20 mouse cellular contexts compared by ENCODE assay signal in genomic region chr1:23935408-23935762, GRCm38 (mm10). TPM values are rescaled to one million over a fixed set of nuclear protein-coding genes. Genes with fewer than 3 reads are reported as not detected.
DNase-seq lines count a peak whose midpoint lies in the region; ATAC-seq and TF ChIP-seq lines count a peak whose summit lies in the region.
"Had no signal": no experiment of that assay in that cellular context is flagged by ENCODE, and none has a peak within 500 bp of the region (broad histone marks: within the 10 kb centered on the region; RNA-seq: fewer than 3 reads in every experiment).

No protein-coding gene starts in this region.

- H3K4me1 ChIP-seq in limb, embryonic 12.5 days (replicated peaks), result no peaks in the 10 kb centered on the region
- 0 out of 2 replicates have a peak, but pooled peaks cover 3% of the 10 kb centered on the region for H3K4me1 ChIP-seq in limb, embryonic 10.5 days
- H3K4me1 ChIP-seq in ES-E14 (ENCODE audit: control insufficient read depth in 2 of 2, insufficient read depth in 2 of 2, low read length in 2 of 2, poor library complexity in 1 of 2), result peaks cover 0 to 2% of the 10 kb centered on the region in 2 experiments; a peak in 1 of 4 replicates
- peaks cover 6% of the 10 kb centered on the region; the same call in 1 of the 2 replicates for H3K4me1 ChIP-seq in limb, embryonic 13.5 days
- H3K4me1 ChIP-seq: intestine, embryonic 15.5 days; liver, embryonic 12.5 days; stomach, embryonic 15.5 days had no signal

- ATAC-seq in limb, embryonic 12.5 days (ENCODE audit: insufficient number of reproducible peaks, insufficient read depth, low FRiP score, low TSS enrichment, low read depth), result no peak
- ATAC-seq in CD4-positive, CD25-positive, alpha-beta regulatory T cell, adult 4 months, result peak; percentile 64
- ATAC-seq in limb, embryonic 13.5 days (ENCODE audit: low FRiP score, low read depth), result no peak
- ATAC-seq: intestine, embryonic 15.5 days; liver, embryonic 12.5 days had no signal

- H3K36me3 ChIP-seq in limb, embryonic 12.5 days, result no peaks in the 10 kb centered on the region
- H3K36me3 ChIP-seq in limb, embryonic 10.5 days, result no peaks in the 10 kb centered on the region
- no peaks in the 10 kb centered on the region for H3K36me3 ChIP-seq in ES-E14 (ENCODE audit: control insufficient read depth, insufficient read depth, low read length, poor library complexity, severe bottlenecking)
- H3K36me3 ChIP-seq in limb, embryonic 13.5 days, result no peaks in the 10 kb centered on the region
- H3K36me3 ChIP-seq: intestine, embryonic 15.5 days; liver, embryonic 12.5 days; stomach, embryonic 15.5 days had no signal

- 0 out of 2 replicates have a peak overlapping the region, but pooled peaks have one; percentile 2 for H3K9ac ChIP-seq in limb, embryonic 12.5 days (replicated peaks)
- no peak overlapping the region for H3K9ac ChIP-seq in ES-E14 (ENCODE audit: insufficient read depth, low read depth, low read length, poor library complexity, severe bottlenecking)
- H3K9ac ChIP-seq in limb, embryonic 13.5 days, result no peak overlapping the region
- H3K9ac ChIP-seq: hindbrain, embryonic 14.5 days; intestine, embryonic 15.5 days; liver, embryonic 12.5 days; stomach, embryonic 15.5 days had no signal

- H3K27me3 ChIP-seq in limb, embryonic 12.5 days, result no peaks in the 10 kb centered on the region
- no peaks in the 10 kb centered on the region for H3K27me3 ChIP-seq in limb, embryonic 10.5 days (ENCODE audit: low read depth, poor library complexity, severe bottlenecking)
- H3K27me3 ChIP-seq in limb, embryonic 13.5 days, result no peaks in the 10 kb centered on the region
- H3K27me3 ChIP-seq: intestine, embryonic 15.5 days; liver, embryonic 12.5 days; stomach, embryonic 15.5 days had no signal

- no peak for DNase-seq in limb, embryonic 10.5 days (ENCODE audit: low spot score)
- no peak for DNase-seq in ES-E14 (ENCODE audit: low read depth, low spot score)
- DNase-seq in adipocyte (ENCODE audit: low spot score), result no peak
- no peak for DNase-seq in urinary bladder, adult 2 months (ENCODE audit: low spot score)
- DNase-seq: cerebellum, adult 11-12 months; cerebellum, postnatal 10 days; gastrocnemius, adult 2 months; heart, postnatal 4 days; kidney, adult 8-10 months; kidney, postnatal 10 days; lung, adult 18-20 months; lung, postnatal 10 days; thymus, postnatal 36 days had no signal

- H3K4me3 ChIP-seq in limb, embryonic 12.5 days (replicated peaks), result no peak overlapping the region
- no peak overlapping the region for H3K4me3 ChIP-seq in limb, embryonic 10.5 days
- no peak overlapping the region for H3K4me3 ChIP-seq in ES-E14 (ENCODE audit: insufficient read depth in 1 of 2, low read depth in 1 of 2, low read length in 2 of 2, poor library complexity in 1 of 2, severe bottlenecking in 1 of 2)
- H3K4me3 ChIP-seq in limb, embryonic 13.5 days, result no peak overlapping the region
- H3K4me3 ChIP-seq: gastrocnemius, adult 2 months; intestine, embryonic 15.5 days; liver, embryonic 12.5 days; stomach, embryonic 15.5 days had no signal

- in situ Hi-C loops in ES-E14 (cut with MboI; ENCODE audit: low sequenced_read_pairs in 2 of 2, unreplicated experiment in 2 of 2), result no loop called here

- no peaks in the 10 kb centered on the region; the same call in 1 of the 2 replicates for H3K9me3 ChIP-seq in limb, embryonic 12.5 days
- no peaks in the 10 kb centered on the region for H3K9me3 ChIP-seq in limb, embryonic 10.5 days (replicated peaks)
- no peaks in the 10 kb centered on the region; the same call in 1 of the 2 replicates for H3K9me3 ChIP-seq in ES-E14 (ENCODE audit: control insufficient read depth, insufficient read depth, low read depth, low read length)
- no peaks in the 10 kb centered on the region for H3K9me3 ChIP-seq in limb, embryonic 13.5 days
- H3K9me3 ChIP-seq: intestine, embryonic 15.5 days; liver, embryonic 12.5 days; stomach, embryonic 15.5 days had no signal

- H3K27ac ChIP-seq in limb, embryonic 12.5 days, result no peak overlapping the region
- no peak overlapping the region for H3K27ac ChIP-seq in limb, embryonic 10.5 days
- H3K27ac ChIP-seq in ES-E14 (ENCODE audit: insufficient read depth, low read depth, low read length, poor library complexity, severe bottlenecking), result no peak overlapping the region
- H3K27ac ChIP-seq in limb, embryonic 13.5 days, result no peak overlapping the region
- H3K27ac ChIP-seq: gastrocnemius, adult 2 months; hindbrain, embryonic 14.5 days; intestine, embryonic 15.5 days; liver, embryonic 12.5 days; stomach, embryonic 15.5 days had no signal

- WGBS in limb, embryonic 12.5 days, result 32% methylated on average over 4 of the region's 4 CpGs
- 37% methylated on average over 4 of the region's 4 CpGs for WGBS in limb, embryonic 10.5 days
- 36% methylated on average over 4 of the region's 4 CpGs for WGBS in limb, embryonic 13.5 days

- no peak overlapping the region for H3K4me2 ChIP-seq in limb, embryonic 12.5 days
- H3K4me2 ChIP-seq in limb, embryonic 13.5 days (replicated peaks), result peak overlapping the region; percentile 19; the same call in 1 of the 2 replicates
- H3K4me2 ChIP-seq: hindbrain, embryonic 14.5 days; intestine, embryonic 15.5 days; liver, embryonic 12.5 days; stomach, embryonic 15.5 days had no signal

TF ChIP-seq in ES-E14, 5 proteins besides CTCF, POLR2A, EP300 and RAD21:
- no peak for TF ChIP-seq ZC3H11A (IDR thresholded peaks at IDR 0.05; ENCODE audit: borderline replicate concordance, low read depth, low read length)
- TF ChIP-seq ZNF384 (IDR thresholded peaks at IDR 0.05; ENCODE audit: low read depth, low read length), result 0 out of 2 replicates have a peak, but pooled peaks have one; percentile 44

RNA-seq across cellular contexts. Expression of gene Smap1, which starts 13.3 kb away (rescaled TPM):
- polyA plus RNA-seq in limb, embryonic 12.5 days (2016; fragmentation: Nextera tagmentation; extraction: Ambion mirVana), result 42.8 and 46.3 TPM in 2 replicates
- 33.5 and 36.7 TPM in 2 replicates for polyA plus RNA-seq in limb, embryonic 10.5 days (2016; fragmentation: Nextera tagmentation; extraction: Ambion mirVana)
- 10 to 100 TPM; 43.7 to 49.4 TPM for polyA plus RNA-seq in CD4-positive, CD25-positive, alpha-beta regulatory T cell, adult 4 months (2017; shearing (Covaris generic))
- total RNA-seq in ES-E14 (2012; rRNA removed), result 36.3 and 41.3 TPM in 2 replicates
- polyA plus RNA-seq in limb, embryonic 13.5 days (2015; fragmentation: Nextera tagmentation; extraction: Ambion mirVana), result 45.1 and 51.1 TPM in 2 replicates
- 57.6 and 61.1 TPM in 2 replicates for polyA plus RNA-seq in urinary bladder, adult 2 months (2012; rRNA removed)
